Mouse (Mus musculus) CD4-positive, CD25-positive, alpha-beta regulatory T cell, adult 2 months (primary cell): ENCODE data around the gene Tbx2.

Source experiments
- DNase-seq: peaks from one replicate; pipeline ENCODE4 v3.0.0-alpha.2; 2012; ENCODE audit warnings: low read depth, low spot score

Gene Tbx2

GRCm38 (mm10) chr11:85832231-85832924 is at the start of gene Tbx2:
Tbx2 (plus strand) TSS chr11:85832551.
- no peak for DNase-seq

- no peak for DNase-seq
These were observed 46.1 kb upstream of the Tbx2 start for GRCm38 (mm10) chr11:85786113-85786718.

GRCm38 (mm10) chr11:85789750-85790149 is 42.6 kb upstream of the Tbx2 start:
- no peak for DNase-seq

DNA sequence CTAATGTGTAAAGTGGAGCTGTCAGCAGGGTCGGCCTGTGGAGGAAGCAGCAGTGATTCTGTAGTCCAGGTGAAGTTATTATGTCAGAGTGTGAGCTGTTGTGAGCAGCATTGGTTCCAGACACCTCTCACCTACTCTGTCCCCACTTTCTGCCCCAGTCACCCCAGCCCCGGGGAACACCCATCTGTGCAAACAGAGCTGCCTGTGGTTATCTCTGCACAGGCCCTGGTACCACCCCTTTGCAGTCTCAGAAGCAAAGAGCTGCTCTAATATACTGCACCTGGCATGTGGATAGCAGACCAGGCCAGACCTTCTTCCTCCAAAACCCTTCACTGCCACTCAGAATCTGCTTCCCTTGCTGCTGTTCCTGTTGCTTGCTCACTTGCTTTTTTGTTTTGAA is 42.1 kb upstream of the Tbx2 start:
- no peak for DNase-seq

DNA sequence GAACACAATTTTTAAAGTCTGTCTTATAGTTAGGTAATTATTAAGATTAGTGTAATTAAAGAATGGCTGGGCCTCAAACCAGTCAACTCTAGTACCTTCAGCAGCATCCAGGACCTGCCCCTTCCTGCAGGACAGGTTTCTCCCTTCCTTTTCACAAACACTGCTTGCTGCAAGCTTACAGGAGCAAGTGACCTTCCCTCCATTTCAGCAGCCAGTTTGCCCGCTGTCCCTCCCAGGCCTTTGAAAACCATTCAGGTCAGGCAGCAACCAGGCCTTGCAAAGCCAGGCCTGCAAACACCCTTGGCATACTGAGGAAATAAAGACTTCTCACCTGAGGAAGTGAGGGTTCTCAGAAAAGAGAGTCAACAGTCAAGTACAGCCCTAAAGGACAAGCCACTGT is 41.1 kb upstream of the Tbx2 start:
- no peak for DNase-seq

GRCm38 (mm10) chr11:85792534-85793215 is 39.7 kb upstream of the Tbx2 start:
- no peak for DNase-seq

- DNase-seq, result no peak
These were observed 32.9 kb upstream of the Tbx2 start for GRCm38 (mm10) chr11:85799456-85799855.

GRCm38 (mm10) chr11:85799856-85800255 is 32.5 kb upstream of the Tbx2 start:
- DNase-seq, result no peak

DNA sequence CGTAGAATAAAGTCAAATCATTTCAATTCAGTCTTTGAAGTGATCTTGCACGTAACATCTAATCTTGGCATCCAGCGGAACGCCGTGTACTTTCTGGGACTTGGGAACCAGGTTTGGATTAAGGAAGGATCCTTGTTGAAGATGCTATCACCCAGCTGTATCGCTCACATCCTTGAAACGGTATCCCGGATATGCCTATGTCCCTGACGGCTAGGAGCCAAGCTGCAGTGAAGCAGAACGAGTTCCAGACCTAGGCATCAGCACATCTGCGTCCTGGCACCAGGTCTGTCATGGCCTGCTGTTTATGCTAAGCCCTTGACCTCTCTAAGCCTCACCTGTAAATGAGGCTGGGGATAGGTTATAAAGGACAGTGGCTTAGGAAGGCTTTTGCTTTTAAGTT is 32.0 kb upstream of the Tbx2 start:
- no peak for DNase-seq

DNA sequence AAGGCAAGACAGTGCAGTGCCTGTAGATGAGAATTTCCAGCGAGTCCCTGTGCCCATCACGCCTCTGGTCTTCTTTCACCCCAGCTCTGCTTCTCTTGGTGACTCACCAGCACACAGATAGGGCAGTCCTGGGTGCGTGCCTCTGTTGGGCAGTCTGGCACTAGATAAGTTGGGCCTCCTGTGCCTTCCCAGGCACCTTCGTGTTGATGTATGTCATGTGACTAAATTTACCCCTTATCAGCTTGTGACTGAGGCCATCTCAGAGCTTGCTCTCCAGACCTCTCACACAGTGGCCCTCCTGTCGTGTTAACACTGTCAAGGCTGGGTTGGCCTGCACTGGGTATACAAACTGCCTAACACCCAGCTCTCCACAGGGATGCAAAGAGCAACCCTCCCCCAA is 28.3 kb upstream of the Tbx2 start:
- no peak for DNase-seq

DNA sequence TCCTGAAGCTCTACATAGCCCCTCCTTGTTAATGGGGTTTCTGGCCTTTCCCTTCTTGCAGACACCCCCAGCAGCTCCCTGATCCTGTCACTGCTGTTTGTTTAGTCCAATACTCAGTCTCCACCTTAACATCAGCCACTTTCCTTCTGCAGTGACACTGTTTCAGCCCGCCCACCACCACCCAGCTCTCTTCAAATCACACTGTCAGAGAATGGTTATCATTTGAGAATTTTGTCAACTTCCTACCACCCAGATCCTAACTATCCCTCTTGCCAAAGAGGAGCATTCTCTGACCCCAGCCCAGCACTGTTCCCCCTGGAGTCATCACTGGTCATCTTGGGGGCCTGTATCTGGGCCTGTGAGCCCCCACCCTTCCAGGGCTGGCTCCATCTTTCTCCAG is 26.6 kb upstream of the Tbx2 start:
- DNase-seq, result no peak

- no peak for DNase-seq
These were observed 25.0 kb upstream of the Tbx2 start for GRCm38 (mm10) chr11:85807353-85807752.

DNA sequence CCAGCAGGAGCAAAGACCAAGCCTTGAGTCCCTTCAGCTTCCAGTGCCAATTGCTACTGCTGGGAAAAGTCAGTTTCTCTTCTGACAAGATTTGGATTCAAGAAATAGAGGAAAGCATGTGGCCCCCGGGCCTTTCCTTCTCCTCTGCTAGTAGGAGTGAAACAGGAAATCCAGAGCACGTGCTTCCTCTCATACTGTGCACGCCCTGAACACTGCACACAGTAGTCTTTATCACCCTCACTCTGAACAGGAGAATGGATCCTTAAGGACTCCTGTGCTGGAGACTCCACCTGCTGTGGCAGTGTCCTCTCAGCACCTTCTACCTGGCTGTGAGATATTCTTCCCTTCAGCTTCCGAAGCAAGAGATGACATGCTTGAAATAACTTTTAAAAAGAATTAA is 21.1 kb upstream of the Tbx2 start:
- DNase-seq, result no peak

GRCm38 (mm10) chr11:85811676-85812075 is 20.7 kb upstream of the Tbx2 start:
- no peak for DNase-seq

DNA sequence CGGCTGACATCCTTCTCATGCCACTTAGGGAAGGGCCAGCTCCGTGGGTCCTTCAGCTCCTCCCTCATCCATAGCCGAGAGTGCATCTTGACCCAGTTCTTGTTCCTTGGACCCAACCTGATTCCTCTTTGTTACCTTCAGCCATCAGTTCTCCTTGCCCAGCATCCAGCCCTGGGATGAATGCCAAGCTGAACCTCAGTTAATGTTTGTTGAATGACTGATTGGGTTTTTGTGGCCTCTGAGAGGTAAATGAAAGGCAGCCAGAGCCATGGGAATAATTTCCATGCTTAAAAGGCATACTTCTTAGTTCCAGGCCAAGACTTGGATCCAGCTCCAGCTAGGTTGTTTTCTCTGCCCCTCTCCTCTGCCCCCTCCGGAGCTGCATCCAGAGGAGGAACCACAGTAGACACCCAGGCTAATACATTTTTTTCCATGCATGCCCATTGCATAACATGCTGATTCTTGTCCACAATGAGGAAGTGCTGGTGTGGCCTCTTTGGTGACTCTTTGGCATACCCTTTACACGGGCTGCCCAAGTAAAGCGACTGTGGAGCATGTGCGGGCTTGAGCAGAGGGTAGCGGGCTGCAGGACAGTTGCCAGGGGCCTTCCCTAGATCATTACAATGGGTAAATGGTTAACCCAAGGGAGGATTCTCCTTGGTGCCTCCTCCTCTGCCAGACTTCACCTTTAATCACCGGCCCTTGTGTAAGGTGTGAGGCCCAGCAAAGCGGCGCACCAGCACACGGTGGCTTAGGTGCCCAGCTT is 20.0 kb upstream of the Tbx2 start:
- DNase-seq, result no peak

DNA sequence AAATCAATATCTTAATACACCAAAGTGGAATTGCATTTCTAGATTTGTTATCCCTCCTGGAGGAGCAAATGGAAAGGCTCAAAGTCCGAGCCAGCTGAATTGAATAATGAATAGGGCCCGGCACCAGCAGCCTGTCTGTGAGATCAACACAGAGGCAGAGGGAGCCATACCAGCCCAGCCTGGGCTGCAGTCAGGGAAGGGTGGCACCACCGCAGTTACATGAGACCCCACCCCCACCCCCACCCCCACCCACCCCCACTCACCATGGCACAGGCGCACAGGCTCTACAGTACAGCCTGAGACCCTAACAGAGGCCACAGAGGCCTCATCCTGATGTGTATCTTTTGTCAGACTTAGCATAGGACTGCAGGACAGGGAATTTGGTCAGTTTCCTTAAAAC is 17.7 kb upstream of the Tbx2 start:
- no peak for DNase-seq

DNA sequence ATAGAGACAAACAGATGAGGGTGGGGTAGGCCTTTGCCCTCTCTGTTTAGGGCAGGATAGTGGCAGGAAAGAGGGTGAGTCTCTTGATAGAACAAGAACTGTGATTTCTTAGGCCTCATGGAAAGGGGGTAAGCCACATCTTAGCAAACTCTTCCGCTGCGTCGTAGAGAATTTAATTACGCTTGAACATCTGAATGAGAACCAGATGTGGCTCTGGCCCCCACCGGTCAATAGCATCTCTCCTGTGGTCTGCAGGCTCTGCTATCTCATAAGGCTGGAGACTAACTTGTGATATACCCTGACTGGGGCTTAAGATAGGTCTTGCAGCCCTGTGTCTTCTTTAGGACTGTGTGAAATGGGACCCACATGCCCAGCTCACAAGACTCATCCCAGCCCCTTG is 15.9 kb upstream of the Tbx2 start:
- no peak for DNase-seq

DNA sequence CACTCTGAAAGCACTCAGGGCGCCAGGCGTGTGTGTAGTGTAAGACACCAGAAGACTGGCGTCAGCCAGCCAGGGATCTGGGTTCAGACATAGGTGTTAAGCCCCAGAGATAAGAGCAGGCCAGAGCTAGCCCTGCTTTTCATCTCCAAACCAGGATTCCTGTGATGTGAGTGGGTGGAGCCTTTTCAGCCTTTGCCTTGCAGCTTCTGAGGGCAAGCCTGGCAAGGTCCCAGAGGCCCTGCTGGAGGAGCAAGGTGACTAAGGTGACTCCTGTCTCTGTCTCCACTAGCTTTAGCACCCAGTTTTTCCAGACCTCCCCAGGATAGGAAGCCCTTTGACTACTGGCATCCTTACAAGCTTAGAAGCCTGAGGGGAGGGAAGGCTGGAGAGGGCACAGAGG is 13.9 kb upstream of the Tbx2 start:
- DNase-seq, result no peak

DNA sequence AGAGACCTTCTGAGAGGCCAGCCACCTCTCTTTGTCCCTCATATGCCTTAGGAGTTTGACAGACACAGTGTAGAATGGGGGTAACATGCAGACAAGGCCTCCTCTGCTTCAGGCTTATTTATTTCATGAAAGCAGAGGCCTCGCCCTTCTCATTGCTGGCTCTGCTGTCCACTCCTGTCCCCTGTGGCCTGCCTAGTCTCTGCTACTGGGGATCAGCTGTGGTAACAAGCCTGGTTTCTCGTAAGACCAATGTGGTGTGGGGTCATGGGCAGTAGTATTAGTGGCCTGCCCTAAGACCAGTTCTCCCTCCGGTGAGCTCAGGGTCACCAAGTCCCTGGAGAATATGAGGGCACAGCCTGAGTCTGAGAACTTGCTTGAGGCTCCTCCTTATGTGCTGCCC is 11.4 kb upstream of the Tbx2 start:
- no peak for DNase-seq

- DNase-seq, result no peak
These were observed 10.7 kb upstream of the Tbx2 start for GRCm38 (mm10) chr11:85821659-85822058.

GRCm38 (mm10) chr11:85823181-85823580 is 9.2 kb upstream of the Tbx2 start:
- DNase-seq, result peak; percentile 71

DNA sequence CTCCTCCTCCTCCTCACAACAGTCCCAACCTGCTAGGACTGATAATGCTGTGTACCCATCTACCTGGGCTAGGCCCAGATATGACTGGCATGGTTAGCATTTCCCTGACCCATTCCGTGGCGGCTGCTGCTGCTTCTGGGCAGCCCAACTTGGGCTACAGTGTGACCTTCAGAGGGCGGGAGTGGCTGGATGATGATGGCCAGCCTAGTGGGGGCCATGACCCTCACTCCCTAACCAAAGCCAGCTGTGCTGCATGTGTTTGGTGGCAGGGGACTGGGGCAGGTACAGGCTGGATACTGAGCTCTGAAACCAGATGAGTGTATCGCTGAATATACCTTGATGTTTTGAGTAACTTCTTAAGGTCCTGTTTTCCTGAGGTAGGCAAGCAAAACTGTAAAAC is 8.6 kb upstream of the Tbx2 start:
- no peak for DNase-seq
